8 mouse cellular contexts compared by ENCODE assay signal in the genomic region with DNA sequence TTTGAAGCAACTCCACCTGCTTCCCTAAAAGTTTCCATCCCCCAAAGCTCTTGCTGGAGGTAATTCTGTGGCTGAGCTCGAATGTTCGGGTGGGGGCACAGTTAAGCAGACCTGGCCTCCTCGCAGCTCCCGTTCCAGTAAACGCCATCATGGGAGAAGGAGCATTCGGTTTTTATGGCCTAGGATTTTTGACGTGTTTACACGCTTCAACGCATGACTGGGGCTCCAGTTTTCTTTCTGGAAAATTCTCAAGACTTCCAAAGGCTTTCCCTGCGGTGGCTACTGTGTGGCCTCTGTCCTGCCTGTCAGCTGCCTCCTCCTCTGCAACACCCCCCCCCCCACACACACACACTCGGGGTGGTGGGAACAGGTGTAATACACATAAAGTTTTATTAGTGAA. TPM values are rescaled to one million over a fixed set of nuclear protein-coding genes. Genes with fewer than 3 reads are reported as not detected.
DNase-seq lines count a peak whose midpoint lies in the region; ATAC-seq and TF ChIP-seq lines count a peak whose summit lies in the region.

No protein-coding gene starts in this region.

- H3K27ac ChIP-seq in heart, embryonic 10.5 days, result peak overlapping the region; percentile 97
- no peak overlapping the region for H3K27ac ChIP-seq in testis, adult 2 months (ENCODE audit: control insufficient read depth, insufficient read depth, low read depth, low read length)
- H3K27ac ChIP-seq in liver, embryonic 14.5 days, result no peak overlapping the region

- TF ChIP-seq EP300 in liver, embryonic 14.5 days (IDR thresholded peaks at IDR 0.05; ENCODE audit: low read depth), result no peak

- peak overlapping the region; percentile 82 for H3K4me3 ChIP-seq in heart, embryonic 10.5 days
- peak overlapping the region; percentile 74 for H3K4me3 ChIP-seq in testis, adult 2 months (ENCODE audit: control insufficient read depth, low read depth, low read length)
- H3K4me3 ChIP-seq in liver, embryonic 14.5 days (ENCODE audit: insufficient read depth in 1 of 2, low read depth in 2 of 2, low read length in 2 of 2), result peak overlapping the region; percentile 63 to 88; a peak in 1 of 4 replicates

- 16% methylated on average over 11 of the region's 11 CpGs for WGBS in heart, embryonic 10.5 days
- 22% methylated on average over 11 of the region's 11 CpGs for WGBS in liver, embryonic 14.5 days (ENCODE audit: insufficient replicate concordance)

- no peaks in the 10 kb centered on the region for H3K27me3 ChIP-seq in heart, embryonic 10.5 days (ENCODE audit: insufficient read depth, poor library complexity, severe bottlenecking)
- no peaks in the 10 kb centered on the region for H3K27me3 ChIP-seq in testis, adult 2 months (ENCODE audit: control insufficient read depth, insufficient read depth, low read length)
- peaks cover 46% of the 10 kb centered on the region for H3K27me3 ChIP-seq in liver, embryonic 14.5 days (ENCODE audit: control insufficient read depth, insufficient read depth, low read length)

- H3K9me3 ChIP-seq in heart, embryonic 10.5 days, result no peaks in the 10 kb centered on the region
- H3K9me3 ChIP-seq in liver, embryonic 14.5 days (ENCODE audit: control insufficient read depth, low read length), result no peaks in the 10 kb centered on the region

- peak overlapping the region; percentile 73 for H3K4me2 ChIP-seq in liver, embryonic 14.5 days (ENCODE audit: low read depth)

- ATAC-seq in liver, embryonic 14.5 days (ENCODE audit: insufficient read depth), result no peak
- ATAC-seq in inflammation-experienced regulatory T-cells, adult 6 months, result no peak

- no peak for TF ChIP-seq CTCF in testis, adult 2 months (IDR thresholded peaks at IDR 0.05; ENCODE audit: control insufficient read depth, insufficient read depth, insufficient replicate concordance, low read depth, low read length)
- TF ChIP-seq CTCF in liver, embryonic 14.5 days (IDR thresholded peaks at IDR 0.05; ENCODE audit: low read depth), result no peak

- H3K36me3 ChIP-seq in heart, embryonic 10.5 days, result no peaks in the 10 kb centered on the region
- H3K36me3 ChIP-seq in testis, adult 2 months (ENCODE audit: control insufficient read depth, insufficient read depth, low read length), result no peaks in the 10 kb centered on the region
- no peaks in the 10 kb centered on the region for H3K36me3 ChIP-seq in liver, embryonic 14.5 days (replicated peaks; ENCODE audit: control insufficient read depth, insufficient read depth, low read depth)

- peaks cover 41% of the 10 kb centered on the region for H3K4me1 ChIP-seq in heart, embryonic 10.5 days
- H3K4me1 ChIP-seq in testis, adult 2 months (ENCODE audit: control insufficient read depth, insufficient read depth, low read length), result peaks cover 8% of the 10 kb centered on the region
- no peaks in the 10 kb centered on the region for H3K4me1 ChIP-seq in liver, embryonic 14.5 days (replicated peaks; ENCODE audit: control insufficient read depth in 2 of 2, insufficient read depth in 2 of 2, low read length in 1 of 2)

- no peak overlapping the region for H3K9ac ChIP-seq in liver, embryonic 14.5 days (replicated peaks)

- no peak for TF ChIP-seq POLR2A in testis, adult 2 months (IDR thresholded peaks at IDR 0.05; ENCODE audit: control insufficient read depth, low read depth, low read length)

- DNase-seq in heart, embryonic 10.5 days (ENCODE audit: low spot score), result no peak
- no peak for DNase-seq in heart, adult 8-10 months (ENCODE audit: low spot score)
- no peak for DNase-seq in testis, postnatal 10 days (ENCODE audit: low spot score)
- no peak for DNase-seq in liver, embryonic 14.5 days (ENCODE audit: low read depth in 3 of 3, low spot score in 3 of 3)
- DNase-seq in frontal cortex, adult 2 months (ENCODE audit: extremely low spot score in 1 of 2, low spot score in 1 of 2), result no peak
- no peak for DNase-seq in cerebellum, adult 8-10 months

RNA-seq across cellular contexts. Expression of a gene that starts 1.5 kb away (rescaled TPM):
- 62.4 and 67.6 TPM in 2 replicates for polyA plus RNA-seq in heart, embryonic 10.5 days (2016; fragmentation: Nextera tagmentation; extraction: Ambion mirVana)
- total RNA-seq in heart, adult 8-10 months (2022), result 10 to 100 TPM; 32.6 to 39.6 (median 36.4) TPM
- polyA plus RNA-seq in testis, adult 2 months (2012; rRNA removed), result 35.5 and 37.1 TPM in 2 replicates
- polyA plus RNA-seq in liver, embryonic 14.5 days (2012; rRNA removed), result 1.7 and 2.1 TPM in 2 replicates
- polyA plus RNA-seq in liver, embryonic 14.5 days (2014; fragmentation: Nextera tagmentation; extraction: Ambion mirVana), result 2.5 and 3.0 TPM in 2 replicates
- 25.8 and 28.0 TPM in 2 replicates for polyA plus RNA-seq in frontal cortex, adult 2 months (2012; rRNA removed)
- polyA plus RNA-seq in inflammation-experienced regulatory T-cells, adult 6 months (2017; shearing (Covaris generic)), result 10 to 100 TPM; 14.7 to 16.0 (median 15.6) TPM
